Mouse (Mus musculus) layer of hippocampus, postnatal 14 days (tissue): ENCODE results near the gene A630001G21Rik. TPM values are rescaled to one million over a fixed set of nuclear protein-coding genes. Genes with fewer than 3 reads are reported as not detected.

Source experiments
- DNase-seq, 2 experiments: peaks; one replicate each; pipeline ENCODE4 v3.0.0; 2021 to 2022; ENCODE audit warnings: low spot score in 2 of 2, mixed read lengths in 1 of 2
- total RNA-seq, 2 experiments: library from RNA; stranded (reverse); gene quantifications; 2 replicates each; pipeline ENCODE4 v1.2.3; 2021

The A630001G21Rik gene
- total RNA-seq, 2 experiments from 2014 or later, result 0.36 TPM; not detected in 1

GRCm38 (mm10) chr1:85736355-85737184, 41.9 kb downstream of the A630001G21Rik start:
- peak; percentile 66 to 81 for DNase-seq

- DNase-seq, result no peak
These were observed 42.9 kb downstream of the A630001G21Rik start for GRCm38 (mm10) chr1:85735463-85736123.

- DNase-seq, result no peak
These were observed 43.9 kb downstream of the A630001G21Rik start for GRCm38 (mm10) chr1:85734511-85734910.

GRCm38 (mm10) chr1:85732581-85732980, 45.9 kb downstream of the A630001G21Rik start:
- no peak for DNase-seq

- DNase-seq, result no peak
These were observed 48.0 kb downstream of the A630001G21Rik start for GRCm38 (mm10) chr1:85730471-85730870.

- no peak for DNase-seq
These were observed 58.1 kb downstream of the A630001G21Rik start for GRCm38 (mm10) chr1:85720220-85720893.

GRCm38 (mm10) chr1:85719049-85719448, 59.4 kb downstream of the A630001G21Rik start:
- no peak for DNase-seq

GRCm38 (mm10) chr1:85716447-85717027, 61.9 kb downstream of the A630001G21Rik start:
- DNase-seq, result no peak

GRCm38 (mm10) chr1:85714501-85714900, 63.9 kb downstream of the A630001G21Rik start:
- no peak for DNase-seq

- DNase-seq, result no peak
These were observed 71.7 kb downstream of the A630001G21Rik start for GRCm38 (mm10) chr1:85706754-85707153.

GRCm38 (mm10) chr1:85705552-85705951, 72.9 kb downstream of the A630001G21Rik start:
- no peak for DNase-seq

GRCm38 (mm10) chr1:85703245-85704186, 74.9 kb downstream of the A630001G21Rik start:
- DNase-seq, result peak; percentile 36 to 41

- no peak for DNase-seq
These were observed 75.9 kb downstream of the A630001G21Rik start for GRCm38 (mm10) chr1:85702531-85702930.

GRCm38 (mm10) chr1:85697721-85698493, 80.5 kb downstream of the A630001G21Rik start:
- DNase-seq, result no peak

- peak in 1 of 2 experiments; percentile 19 for DNase-seq
These were observed 82.8 kb downstream of the A630001G21Rik start for GRCm38 (mm10) chr1:85695646-85696045.

GRCm38 (mm10) chr1:85693280-85693679, 85.2 kb downstream of the A630001G21Rik start:
- DNase-seq, result no peak

GRCm38 (mm10) chr1:85692281-85692680, 86.2 kb downstream of the A630001G21Rik start:
- no peak for DNase-seq

- DNase-seq, result no peak
These were observed 87.9 kb downstream of the A630001G21Rik start for GRCm38 (mm10) chr1:85690544-85690943.

- DNase-seq, result no peak
These were observed 91.1 kb downstream of the A630001G21Rik start for GRCm38 (mm10) chr1:85687346-85687745.
